Mouse (Mus musculus): ENCODE results near the gene Trim33. TPM values are rescaled to one million over a fixed set of nuclear protein-coding genes. Genes with fewer than 3 reads are reported as not detected.
A peak's percentile ranks its signal among the peaks of the same experiment; 100 is the strongest.

Trim33 gene
- polyA plus RNA-seq, 1 experiment from 2014 or later, result 25.1 TPM

DNA sequence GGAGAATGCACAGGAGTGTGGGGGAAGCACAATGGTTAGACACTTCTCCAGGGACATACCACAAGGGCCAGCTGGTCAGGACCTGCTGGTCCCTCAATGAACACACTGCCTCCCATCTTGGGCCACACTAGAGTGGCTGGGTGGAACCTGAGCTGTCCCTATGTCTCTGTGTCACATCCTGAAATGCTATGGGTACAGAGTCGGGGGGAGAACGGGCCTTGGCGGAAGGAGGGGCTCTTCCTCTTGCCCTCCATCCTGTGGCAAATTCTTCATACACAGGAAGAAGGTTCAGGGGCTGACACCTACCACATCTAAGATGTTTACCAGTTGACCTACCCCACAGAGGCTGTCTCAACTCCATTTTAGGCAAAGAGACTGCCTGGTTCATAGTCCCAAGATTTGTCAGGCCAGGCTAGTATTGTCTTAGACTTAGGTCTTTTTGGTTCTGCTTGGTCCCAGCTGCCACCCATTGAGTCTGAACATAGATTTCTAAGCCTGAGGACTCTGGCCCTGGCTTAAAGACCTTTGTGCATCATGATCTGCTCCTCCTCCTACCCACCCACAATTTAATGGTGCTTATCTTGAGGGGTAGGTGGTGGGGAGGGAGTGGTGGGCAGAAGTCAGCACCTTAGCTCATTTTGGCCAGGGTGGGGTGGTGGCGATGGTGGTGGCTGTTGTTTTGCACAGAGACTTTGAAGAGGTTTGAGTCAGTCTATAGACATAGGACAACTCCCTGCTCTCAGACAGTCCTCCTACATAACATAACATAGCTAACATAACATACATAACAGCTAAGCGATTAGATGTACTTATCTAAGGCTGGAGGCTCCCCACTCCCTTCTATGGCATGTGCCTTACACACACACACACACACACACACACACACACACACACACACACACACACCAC, 106.5 kb downstream of the Trim33 start:
- ATAC-seq (ENCODE audit: low FRiP score, low read depth), result no peak
- Histone ChIP-seq H3K4me2 (no peak overlapping the region), H3K36me3 (no peaks in the 10 kb centered on the region), H3K27me3 (no peaks in the 10 kb centered on the region), H3K4me1 (replicated peaks) (no peaks in the 10 kb centered on the region), H3K4me3 (no peak overlapping the region), H3K27ac (replicated peaks) (no peak overlapping the region), H3K9ac (no peak overlapping the region), H3K9me3 (no peaks in the 10 kb centered on the region)
- WGBS, result 94% methylated on average over 5 of the region's 5 CpGs

- no peak overlapping the region for H3K9ac ChIP-seq
- no peak overlapping the region for H3K27ac ChIP-seq (replicated peaks)
- H3K36me3 ChIP-seq, result no peaks in the 10 kb centered on the region
- no peak overlapping the region for H3K4me3 ChIP-seq
- no peak for ATAC-seq (ENCODE audit: low FRiP score, low read depth)
- H3K4me2 ChIP-seq, result no peak overlapping the region
- WGBS, result 96% methylated on average over 16 of the region's 16 CpGs
- H3K9me3 ChIP-seq, result no peaks in the 10 kb centered on the region
- H3K27me3 ChIP-seq, result no peaks in the 10 kb centered on the region
- no peaks in the 10 kb centered on the region for H3K4me1 ChIP-seq (replicated peaks)
Measured at GRCm38 (mm10) chr3:103386292-103387031, 107.4 kb downstream of the Trim33 start.

DNA sequence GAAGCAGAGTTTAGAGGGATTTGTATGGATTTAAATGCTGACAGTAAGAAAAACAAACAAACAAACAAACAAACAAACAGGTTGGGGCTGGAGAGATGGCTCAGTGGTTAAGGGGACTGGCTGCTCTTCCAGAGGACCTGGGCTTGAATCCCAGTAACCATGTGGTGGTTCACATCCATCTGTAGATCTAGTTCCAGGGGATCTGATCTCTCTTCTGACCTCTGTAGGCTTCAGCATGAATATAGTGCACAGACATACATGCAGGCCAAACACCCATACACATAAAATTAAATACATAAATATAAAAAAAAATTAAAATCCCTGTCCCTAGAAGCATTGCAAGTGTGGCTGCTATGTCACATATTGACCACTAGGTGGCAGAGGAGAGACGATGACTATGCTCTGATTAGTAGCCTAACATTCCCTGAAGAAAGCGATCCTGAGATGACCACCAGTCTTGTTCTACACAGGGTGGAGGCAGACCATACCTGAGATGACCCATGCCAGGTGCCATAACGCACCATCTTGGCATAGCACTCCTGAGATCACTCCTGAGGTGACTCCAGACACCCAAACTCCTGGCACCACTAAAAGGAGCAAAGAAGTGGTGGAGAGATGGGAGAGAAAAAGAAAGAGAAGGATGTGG, 113.6 kb downstream of the Trim33 start:
- peak; percentile 84 for ATAC-seq (ENCODE audit: low FRiP score, low read depth)
- Histone ChIP-seq H3K27me3 (no peaks in the 10 kb centered on the region), H3K9me3 (no peaks in the 10 kb centered on the region), H3K4me3 (no peak overlapping the region), H3K9ac (no peak overlapping the region), H3K27ac (replicated peaks) (no peak overlapping the region), H3K36me3 (no peaks in the 10 kb centered on the region), H3K4me1 (replicated peaks) (peaks cover 3% of the 10 kb centered on the region; the same call in 1 of the 2 replicates), H3K4me2 (no peak overlapping the region)
- WGBS, result 2% methylated on average over 3 of the region's 3 CpGs

DNA sequence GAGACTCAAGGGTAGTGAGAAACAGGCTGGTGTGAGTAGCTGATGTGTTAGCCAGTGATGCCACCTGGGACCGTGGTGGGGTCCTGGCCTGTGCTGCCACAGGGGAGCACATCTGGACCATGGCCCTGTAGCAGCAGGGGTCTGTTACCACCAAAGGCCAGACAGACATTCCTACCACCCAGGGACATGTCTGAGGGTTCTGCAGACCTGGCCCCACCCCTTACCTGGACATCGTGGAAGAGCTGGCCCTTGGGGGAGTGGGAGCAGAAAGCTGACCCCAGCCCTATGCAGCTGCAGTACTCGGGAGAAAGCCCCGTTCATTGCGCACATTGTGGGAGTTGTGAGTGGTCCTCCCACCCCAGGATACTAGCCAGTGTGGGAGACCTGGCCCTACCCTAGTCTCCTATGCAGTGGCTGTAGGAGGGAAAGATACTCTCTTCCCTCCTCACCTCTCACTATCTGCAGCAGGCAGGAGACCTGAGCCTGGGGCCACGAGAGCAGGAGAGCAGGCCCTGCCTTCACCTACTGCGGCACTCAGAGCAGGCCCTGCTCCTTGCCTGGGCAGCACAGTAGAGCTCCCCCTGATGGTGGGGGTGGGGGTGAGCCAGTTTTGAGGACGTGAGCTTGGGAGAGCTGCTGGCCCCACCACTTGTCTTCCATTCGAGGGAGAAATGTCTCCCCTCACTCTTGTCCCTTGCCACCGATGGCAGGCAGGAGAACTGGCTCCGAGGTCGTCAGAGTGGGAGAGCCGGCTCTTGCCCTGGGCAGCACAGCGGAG, 114.4 kb downstream of the Trim33 start:
- Histone ChIP-seq H3K36me3 (no peaks in the 10 kb centered on the region), H3K4me2 (no peak overlapping the region), H3K9ac (no peak overlapping the region), H3K4me1 (replicated peaks) (peaks cover 3% of the 10 kb centered on the region; the same call in 1 of the 2 replicates), H3K4me3 (no peak overlapping the region), H3K9me3 (no peaks in the 10 kb centered on the region), H3K27ac (replicated peaks) (no peak overlapping the region), H3K27me3 (no peaks in the 10 kb centered on the region)
- peak; percentile 70; the same call in 1 of the 2 replicates for ATAC-seq (ENCODE audit: low FRiP score, low read depth)
- 79% methylated on average over 14 of the region's 14 CpGs for WGBS

GRCm38 (mm10) chr3:103394121-103394520, 115.0 kb downstream of the Trim33 start:
- H3K27me3 ChIP-seq, result no peaks in the 10 kb centered on the region
- H3K4me3 ChIP-seq, result no peak overlapping the region
- H3K27ac ChIP-seq (replicated peaks), result no peak overlapping the region
- 92% methylated on average over 2 of the region's 2 CpGs for WGBS
- H3K4me2 ChIP-seq, result no peak overlapping the region
- H3K4me1 ChIP-seq (replicated peaks), result peaks cover 3% of the 10 kb centered on the region; the same call in 1 of the 2 replicates
- no peak for ATAC-seq (ENCODE audit: low FRiP score, low read depth)
- no peaks in the 10 kb centered on the region for H3K9me3 ChIP-seq
- H3K9ac ChIP-seq, result no peak overlapping the region
- H3K36me3 ChIP-seq, result no peaks in the 10 kb centered on the region

- Histone ChIP-seq H3K4me1 (replicated peaks) (peaks cover 17% of the 10 kb centered on the region), H3K36me3 (no peaks in the 10 kb centered on the region), H3K27ac (replicated peaks) (no peak overlapping the region), H3K4me2 (no peak overlapping the region), H3K27me3 (no peaks in the 10 kb centered on the region), H3K4me3 (no peak overlapping the region), H3K9me3 (no peaks in the 10 kb centered on the region), H3K9ac (no peak overlapping the region)
- WGBS, result 87% methylated on average over 3 of the region's 3 CpGs
- no peak for ATAC-seq (ENCODE audit: low FRiP score, low read depth)
Measured at GRCm38 (mm10) chr3:103397523-103397922, 118.4 kb downstream of the Trim33 start.

GRCm38 (mm10) chr3:103400807-103401206, 121.7 kb downstream of the Trim33 start:
- H3K4me1 ChIP-seq (replicated peaks), result peaks cover 15% of the 10 kb centered on the region
- no peaks in the 10 kb centered on the region for H3K9me3 ChIP-seq
- peak overlapping the region; percentile 70; the same call in 1 of the 2 replicates for H3K27ac ChIP-seq (replicated peaks)
- no peak overlapping the region for H3K9ac ChIP-seq
- no peaks in the 10 kb centered on the region for H3K27me3 ChIP-seq
- ATAC-seq (ENCODE audit: low FRiP score, low read depth), result no peak
- H3K36me3 ChIP-seq, result no peaks in the 10 kb centered on the region
- WGBS, result 54% methylated on average over 6 of the region's 6 CpGs
- H3K4me2 ChIP-seq, result no peak overlapping the region
- no peak overlapping the region for H3K4me3 ChIP-seq

- H3K4me2 ChIP-seq, result no peak overlapping the region
- H3K27me3 ChIP-seq, result no peaks in the 10 kb centered on the region
- no peak overlapping the region for H3K4me3 ChIP-seq
- no peaks in the 10 kb centered on the region for H3K36me3 ChIP-seq
- peaks cover 15% of the 10 kb centered on the region for H3K4me1 ChIP-seq (replicated peaks)
- ATAC-seq (ENCODE audit: low FRiP score, low read depth), result peak; percentile 90
- H3K9me3 ChIP-seq, result no peaks in the 10 kb centered on the region
- no peak overlapping the region for H3K9ac ChIP-seq
- H3K27ac ChIP-seq (replicated peaks), result peak overlapping the region; percentile 70
- 32% methylated on average over 17 of the region's 17 CpGs for WGBS
Measured at GRCm38 (mm10) chr3:103401342-103402098, 122.4 kb downstream of the Trim33 start.

DNA sequence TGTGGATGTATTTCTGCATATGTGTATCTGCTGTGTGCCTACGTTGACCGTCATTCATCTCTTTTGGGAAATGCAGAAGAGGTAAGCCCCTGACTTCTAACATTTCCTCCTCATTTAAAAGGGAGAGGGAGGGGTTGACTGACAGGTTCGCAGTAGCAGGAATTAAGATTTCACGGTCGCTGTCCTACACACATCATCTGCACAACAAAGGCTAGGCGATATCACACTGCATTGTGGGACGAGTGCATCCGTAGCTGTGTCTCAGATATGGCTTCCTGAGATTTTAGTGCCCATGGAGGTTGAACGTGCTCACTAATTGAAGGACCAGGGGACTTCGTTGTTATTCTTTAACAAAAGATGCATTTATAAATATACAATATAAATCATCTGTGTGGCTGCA, 123.1 kb downstream of the Trim33 start:
- 19% methylated on average over 10 of the region's 10 CpGs for WGBS

GRCm38 (mm10) chr3:103405135-103405534, 126.0 kb downstream of the Trim33 start:
- Histone ChIP-seq H3K9me3 (no peaks in the 10 kb centered on the region), H3K9ac (no peak overlapping the region), H3K27ac (replicated peaks) (no peak overlapping the region), H3K4me3 (no peak overlapping the region), H3K27me3 (no peaks in the 10 kb centered on the region), H3K36me3 (no peaks in the 10 kb centered on the region), H3K4me2 (no peak overlapping the region), H3K4me1 (replicated peaks) (peaks cover 15% of the 10 kb centered on the region)
- ATAC-seq (ENCODE audit: low FRiP score, low read depth), result no peak
- 88% methylated on average over 2 of the region's 2 CpGs for WGBS

More for the DNA sequence above, 123.1 kb downstream of the Trim33 start:
- Histone ChIP-seq H3K4me1 (replicated peaks) (peaks cover 15% of the 10 kb centered on the region), H3K9me3 (no peaks in the 10 kb centered on the region), H3K27me3 (no peaks in the 10 kb centered on the region), H3K36me3 (no peaks in the 10 kb centered on the region), H3K9ac (no peak overlapping the region), H3K4me2 (0 out of 2 replicates have a peak overlapping the region, but pooled peaks have one; percentile 9), H3K4me3 (no peak overlapping the region), H3K27ac (replicated peaks) (peak overlapping the region; percentile 59)
- no peak for ATAC-seq (ENCODE audit: low FRiP score, low read depth)
